Mouse (Mus musculus): ENCODE measurements around the gene Slc22a14. TPM values are rescaled to one million over a fixed set of nuclear protein-coding genes. Genes with fewer than 3 reads are reported as not detected.

Slc22a14 gene
- polyA plus RNA-seq, 1 experiment from 2014 or later: not detected

- Histone ChIP-seq H3K9me3 (ENCODE audit: control insufficient read depth, low read length) (no peaks in the 10 kb centered on the region), H3K27me3 (replicated peaks; ENCODE audit: control insufficient read depth, insufficient read depth, low read length) (no peaks in the 10 kb centered on the region), H3K27ac (ENCODE audit: low read length) (no peak overlapping the region), H3K4me2 (ENCODE audit: low read length) (no peak overlapping the region), H3K4me3 (replicated peaks; ENCODE audit: low read length) (no peak overlapping the region), H3K36me3 (ENCODE audit: control insufficient read depth, insufficient read depth) (no peaks in the 10 kb centered on the region), H3K9ac (replicated peaks; ENCODE audit: low read depth, low read length) (no peak overlapping the region), H3K4me1 (replicated peaks; ENCODE audit: control insufficient read depth, insufficient read depth, low read length) (peaks cover 9% of the 10 kb centered on the region)
- no peak for ATAC-seq
- WGBS: 84% methylated on average over 2 of the region's 2 CpGs
Measured at GRCm38 (mm10) chr9:119334834-119335233, 30.5 kb downstream of the Slc22a14 start.

DNA sequence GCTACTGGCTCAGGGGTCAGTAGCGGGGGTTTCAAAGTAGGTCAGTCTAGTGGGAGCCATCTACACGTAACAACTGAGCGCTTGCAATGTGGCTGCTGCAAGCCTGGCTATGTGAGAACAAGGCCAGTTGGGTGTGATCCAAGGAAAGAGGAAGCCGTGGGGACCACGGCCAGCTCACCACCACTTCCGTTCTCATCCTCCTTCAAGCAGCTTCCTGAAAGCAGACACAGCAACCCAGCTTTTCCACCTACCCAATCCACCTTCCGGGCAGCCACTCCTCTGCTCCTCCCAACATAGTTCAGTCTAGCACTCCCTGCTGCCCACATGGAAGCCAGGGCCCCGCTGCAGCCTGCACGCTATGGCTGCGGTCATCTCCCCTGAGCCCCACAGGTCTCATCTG lies 31.0 kb downstream of the Slc22a14 start:
- ATAC-seq: no peak
- 66% methylated on average over 10 of the region's 10 CpGs for WGBS
- peaks cover 3% of the 10 kb centered on the region for H3K4me1 ChIP-seq (replicated peaks; ENCODE audit: control insufficient read depth, insufficient read depth, low read length)
- no peak overlapping the region for H3K4me2 ChIP-seq (ENCODE audit: low read length)
- H3K9me3 ChIP-seq (ENCODE audit: control insufficient read depth, low read length): no peaks in the 10 kb centered on the region
- no peaks in the 10 kb centered on the region for H3K36me3 ChIP-seq (ENCODE audit: control insufficient read depth, insufficient read depth)
- H3K9ac ChIP-seq (replicated peaks; ENCODE audit: low read depth, low read length): no peak overlapping the region
- H3K27me3 ChIP-seq (replicated peaks; ENCODE audit: control insufficient read depth, insufficient read depth, low read length): no peaks in the 10 kb centered on the region
- H3K27ac ChIP-seq (ENCODE audit: low read length): no peak overlapping the region
- H3K4me3 ChIP-seq (replicated peaks; ENCODE audit: low read length): no peak overlapping the region

DNA sequence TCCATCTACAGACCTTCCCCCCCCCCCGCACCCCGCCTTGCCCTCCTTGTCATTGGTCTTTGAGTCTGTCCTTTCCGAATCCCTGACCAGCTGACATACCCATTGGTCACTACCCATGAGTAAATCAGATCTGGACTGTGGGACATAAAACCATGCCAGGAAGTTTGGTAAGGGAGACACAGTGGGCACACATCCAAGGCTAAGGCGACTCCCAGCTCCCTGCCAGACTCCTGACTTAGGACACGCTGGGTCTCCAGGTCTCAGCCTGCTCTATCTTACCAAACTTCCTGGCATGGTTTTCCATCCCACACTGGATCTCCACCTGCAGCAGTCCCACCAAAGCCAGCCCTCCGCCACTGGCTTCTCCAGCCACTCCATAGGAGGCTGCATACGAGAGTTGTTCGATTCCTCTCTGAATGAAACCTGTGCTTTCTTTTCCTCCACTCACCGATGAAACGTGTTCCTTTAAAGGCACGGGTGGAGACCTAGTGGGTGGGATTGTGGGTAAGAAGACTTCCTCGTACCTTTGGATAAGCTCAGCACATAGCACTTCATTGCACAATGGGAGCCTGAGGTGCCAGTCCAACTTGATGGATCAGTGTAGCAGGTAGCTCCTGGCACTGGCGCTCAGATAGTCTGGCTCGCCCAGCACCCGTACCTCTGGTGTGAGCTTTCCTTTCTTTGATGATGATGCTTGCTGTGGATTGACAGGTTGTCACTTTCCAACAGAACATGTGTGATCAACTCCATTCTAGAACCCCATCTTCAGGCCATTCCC lies 35.0 kb downstream of the Slc22a14 start:
- no peak overlapping the region for H3K9ac ChIP-seq (replicated peaks; ENCODE audit: low read depth, low read length)
- H3K4me2 ChIP-seq (ENCODE audit: low read length): no peak overlapping the region
- no peak for ATAC-seq
- H3K4me1 ChIP-seq (replicated peaks; ENCODE audit: control insufficient read depth, insufficient read depth, low read length): no peaks in the 10 kb centered on the region
- no peaks in the 10 kb centered on the region for H3K36me3 ChIP-seq (ENCODE audit: control insufficient read depth, insufficient read depth)
- no peak overlapping the region for H3K27ac ChIP-seq (ENCODE audit: low read length)
- no peaks in the 10 kb centered on the region for H3K9me3 ChIP-seq (ENCODE audit: control insufficient read depth, low read length)
- no peaks in the 10 kb centered on the region for H3K27me3 ChIP-seq (replicated peaks; ENCODE audit: control insufficient read depth, insufficient read depth, low read length)
- H3K4me3 ChIP-seq (replicated peaks; ENCODE audit: low read length): no peak overlapping the region
- WGBS: 89% methylated on average over 15 of the region's 15 CpGs

DNA sequence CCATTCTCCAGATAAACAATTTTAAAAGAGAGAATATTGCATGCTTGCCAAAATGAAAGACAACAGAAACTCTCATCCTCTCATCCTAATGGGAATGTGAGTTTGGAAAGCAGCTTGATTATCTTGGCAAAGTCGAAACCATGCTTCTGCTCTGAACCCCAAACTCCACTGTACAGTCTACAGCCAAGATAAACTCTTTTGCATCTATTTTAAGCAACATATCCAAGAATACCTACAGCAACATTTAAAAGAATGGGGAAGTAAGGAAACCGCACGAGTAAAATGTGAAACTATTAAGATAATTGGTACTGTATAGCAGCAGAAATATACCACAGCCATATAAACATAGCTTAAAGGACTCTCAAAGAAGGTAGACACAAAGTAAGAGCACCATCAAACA lies 36.9 kb downstream of the Slc22a14 start:
- 81% methylated on average over 3 of the region's 3 CpGs for WGBS
- H3K9me3 ChIP-seq (ENCODE audit: control insufficient read depth, low read length): no peaks in the 10 kb centered on the region
- H3K4me2 ChIP-seq (ENCODE audit: low read length): no peak overlapping the region
- H3K9ac ChIP-seq (replicated peaks; ENCODE audit: low read depth, low read length): no peak overlapping the region
- no peaks in the 10 kb centered on the region for H3K27me3 ChIP-seq (replicated peaks; ENCODE audit: control insufficient read depth, insufficient read depth, low read length)
- no peaks in the 10 kb centered on the region for H3K36me3 ChIP-seq (ENCODE audit: control insufficient read depth, insufficient read depth)
- H3K27ac ChIP-seq (ENCODE audit: low read length): no peak overlapping the region
- no peaks in the 10 kb centered on the region; the same call in 1 of the 2 replicates for H3K4me1 ChIP-seq (replicated peaks; ENCODE audit: control insufficient read depth, insufficient read depth, low read length)
- H3K4me3 ChIP-seq (replicated peaks; ENCODE audit: low read length): no peak overlapping the region
- ATAC-seq: no peak

- no peak for ATAC-seq
- Histone ChIP-seq H3K27me3 (replicated peaks; ENCODE audit: control insufficient read depth, insufficient read depth, low read length) (no peaks in the 10 kb centered on the region), H3K4me3 (replicated peaks; ENCODE audit: low read length) (no peak overlapping the region), H3K4me1 (replicated peaks; ENCODE audit: control insufficient read depth, insufficient read depth, low read length) (peaks cover 19% of the 10 kb centered on the region), H3K27ac (ENCODE audit: low read length) (no peak overlapping the region), H3K36me3 (ENCODE audit: control insufficient read depth, insufficient read depth) (no peaks in the 10 kb centered on the region), H3K9me3 (ENCODE audit: control insufficient read depth, low read length) (no peaks in the 10 kb centered on the region), H3K9ac (replicated peaks; ENCODE audit: low read depth, low read length) (no peak overlapping the region), H3K4me2 (ENCODE audit: low read length) (no peak overlapping the region)
- 69% methylated on average over 1 of the region's 1 CpGs for WGBS
Measured at GRCm38 (mm10) chr9:119324130-119324529, 41.2 kb downstream of the Slc22a14 start.

DNA sequence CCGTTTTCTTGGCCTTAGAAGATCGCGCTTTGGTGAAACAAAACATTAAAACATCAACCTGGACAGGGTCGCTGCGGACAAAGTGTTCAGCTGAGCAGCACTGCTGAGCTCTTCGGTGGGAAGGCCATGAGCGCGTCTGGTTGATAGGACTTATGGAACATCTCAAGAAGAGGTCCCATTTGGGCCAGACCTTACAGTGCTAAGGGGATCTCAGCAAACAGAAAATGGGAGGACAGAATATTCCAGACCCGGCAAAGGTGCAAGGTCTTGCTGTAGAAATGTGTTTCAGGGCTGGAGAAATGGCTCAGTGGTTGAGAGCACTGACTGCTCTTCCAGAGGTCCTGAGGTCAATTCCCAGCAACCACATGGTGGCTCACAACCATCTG lies 42.1 kb downstream of the Slc22a14 start:
- peaks cover 19% of the 10 kb centered on the region for H3K4me1 ChIP-seq (replicated peaks; ENCODE audit: control insufficient read depth, insufficient read depth, low read length)
- WGBS: 2% methylated on average over 9 of the region's 9 CpGs
- no peak for ATAC-seq
- no peaks in the 10 kb centered on the region for H3K27me3 ChIP-seq (replicated peaks; ENCODE audit: control insufficient read depth, insufficient read depth, low read length)
- H3K9ac ChIP-seq (replicated peaks; ENCODE audit: low read depth, low read length): peak overlapping the region; percentile 68
- peak overlapping the region; percentile 72 for H3K4me2 ChIP-seq (ENCODE audit: low read length)
- peak overlapping the region; percentile 95 for H3K27ac ChIP-seq (ENCODE audit: low read length)
- peak overlapping the region; percentile 69 for H3K4me3 ChIP-seq (replicated peaks; ENCODE audit: low read length)
- no peaks in the 10 kb centered on the region for H3K36me3 ChIP-seq (ENCODE audit: control insufficient read depth, insufficient read depth)
- H3K9me3 ChIP-seq (ENCODE audit: control insufficient read depth, low read length): no peaks in the 10 kb centered on the region

DNA sequence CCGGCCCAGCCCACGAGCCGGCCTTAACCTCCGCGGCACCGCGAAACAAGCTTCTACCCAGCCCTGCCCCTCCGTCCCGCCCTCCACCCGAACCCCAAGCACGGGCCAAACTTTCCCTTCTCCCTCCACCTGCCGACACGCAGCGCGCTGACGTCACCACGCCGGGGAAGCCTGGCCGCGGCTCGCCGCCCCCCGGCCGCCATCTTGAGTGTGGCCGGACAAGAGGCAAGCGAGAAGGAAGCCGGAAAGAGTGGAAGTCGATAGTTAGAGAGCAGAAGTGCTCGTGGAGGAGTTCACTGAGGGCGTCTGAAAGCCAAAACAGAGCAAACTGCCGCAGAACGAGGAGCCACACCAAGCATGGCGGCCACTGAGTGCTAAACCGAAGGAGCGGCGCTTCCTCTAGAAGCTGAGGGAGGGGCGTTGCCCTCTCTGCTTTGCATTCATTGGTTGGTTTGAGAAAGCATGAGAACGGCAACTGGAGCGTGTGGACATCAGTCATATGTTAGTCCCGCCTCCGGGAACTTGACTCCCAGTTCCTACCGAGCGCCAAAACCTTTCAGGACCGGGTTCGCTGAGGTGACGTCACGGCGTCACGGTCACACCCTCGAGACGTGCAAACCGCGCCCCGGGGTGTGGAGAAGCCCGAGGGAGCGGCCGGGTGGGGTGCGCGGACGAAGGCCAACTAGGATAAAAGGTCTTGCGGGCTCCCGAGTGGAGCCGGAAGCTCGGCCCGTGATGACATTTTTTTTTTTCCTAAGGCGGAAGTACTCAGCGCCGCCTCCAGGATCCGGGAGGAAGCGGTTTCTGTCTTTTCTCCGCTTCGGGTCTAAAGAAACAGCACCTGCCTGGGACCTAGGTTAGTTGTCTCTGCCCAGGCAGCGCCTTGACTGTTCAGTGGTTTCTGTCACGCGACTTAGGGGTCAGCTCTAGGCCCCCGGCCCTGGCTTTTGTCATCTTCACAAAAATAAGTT lies 42.8 kb downstream of the Slc22a14 start, which contains the start of gene Oxsr1:
Gene Oxsr1 (minus strand): TSS at position 139 of the 971 bp plus-strand sequence.
- H3K9ac ChIP-seq (replicated peaks; ENCODE audit: low read depth, low read length): peak within 1 kb of the TSS; percentile 68
- no peaks in the 10 kb centered on the region for H3K9me3 ChIP-seq (ENCODE audit: control insufficient read depth, low read length)
- peak; percentile 98 for ATAC-seq
- peaks cover 19% of the 10 kb centered on the region for H3K4me1 ChIP-seq (replicated peaks; ENCODE audit: control insufficient read depth, insufficient read depth, low read length)
- peak within 1 kb of the TSS; percentile 72 for H3K4me2 ChIP-seq (ENCODE audit: low read length)
- H3K4me3 ChIP-seq (replicated peaks; ENCODE audit: low read length): peak within 1 kb of the TSS; percentile 69
- no peaks in the 10 kb centered on the region for H3K27me3 ChIP-seq (replicated peaks; ENCODE audit: control insufficient read depth, insufficient read depth, low read length)
- H3K36me3 ChIP-seq (ENCODE audit: control insufficient read depth, insufficient read depth): no peaks in the 10 kb centered on the region
- WGBS: under 1% methylated on average over 76 of the region's 76 CpGs
- H3K27ac ChIP-seq (ENCODE audit: low read length): peak within 1 kb of the TSS; percentile 95

- Histone ChIP-seq H3K4me1 (replicated peaks; ENCODE audit: control insufficient read depth, insufficient read depth, low read length) (peaks cover 19% of the 10 kb centered on the region), H3K9me3 (ENCODE audit: control insufficient read depth, low read length) (no peaks in the 10 kb centered on the region), H3K27ac (ENCODE audit: low read length) (peak overlapping the region; percentile 95), H3K9ac (replicated peaks; ENCODE audit: low read depth, low read length) (peak overlapping the region; percentile 68), H3K4me3 (replicated peaks; ENCODE audit: low read length) (peak overlapping the region; percentile 69), H3K36me3 (ENCODE audit: control insufficient read depth, insufficient read depth) (no peaks in the 10 kb centered on the region), H3K4me2 (ENCODE audit: low read length) (peak overlapping the region; percentile 62), H3K27me3 (replicated peaks; ENCODE audit: control insufficient read depth, insufficient read depth, low read length) (no peaks in the 10 kb centered on the region)
- ATAC-seq: peak; percentile 14
- under 1% methylated on average over 48 of the region's 59 CpGs for WGBS
Measured at GRCm38 (mm10) chr9:119321392-119322229, 43.7 kb downstream of the Slc22a14 start.
